ENCODE assay signal across 16 mouse cellular contexts in genomic region chr13:41296396-41296795, GRCm38 (mm10). TPM values are rescaled to one million over a fixed set of nuclear protein-coding genes. Genes with fewer than 3 reads are reported as not detected.
DNase-seq lines count a peak whose midpoint lies in the region; ATAC-seq lines count a peak whose summit lies in the region.
"Had no signal": no experiment of that assay in that cellular context is flagged by ENCODE, and none has a peak within 500 bp of the region (broad histone marks: within the 10 kb centered on the region; RNA-seq: fewer than 3 reads in every experiment).

No protein-coding gene starts in this region.

- H3K27ac ChIP-seq in neural tube, embryonic 11.5 days (ENCODE audit: low read depth, low read length) = no peak overlapping the region
- no peak overlapping the region for H3K27ac ChIP-seq in hindbrain, embryonic 14.5 days
- no peak overlapping the region for H3K27ac ChIP-seq in neural tube, embryonic 15.5 days (replicated peaks)
- H3K27ac ChIP-seq in forebrain, embryonic 14.5 days (ENCODE audit: low read depth, low read length) = no peak overlapping the region
- no peak overlapping the region for H3K27ac ChIP-seq in intestine, embryonic 16.5 days (ENCODE audit: low read length)
- H3K27ac ChIP-seq: limb, embryonic 12.5 days; liver, embryonic 15.5 days had no signal

- peak; percentile 14 to 21 for DNase-seq in cerebellum, postnatal 36 days
- no peak for DNase-seq in cerebellum, adult 8-10 months
- peak; percentile 51 for DNase-seq in neural tube, embryonic 11.5 days (ENCODE audit: low spot score)
- DNase-seq in neural tube, embryonic 10.5 days (ENCODE audit: extremely low spot score, low spot score) = no peak
- no peak for DNase-seq in hindbrain, embryonic 14.5 days (ENCODE audit: low spot score)
- no peak for DNase-seq in forebrain, embryonic 14.5 days (ENCODE audit: low spot score)
- DNase-seq: adrenal gland, postnatal 10 days; B cell, adult 2 months had no signal

- WGBS in neural tube, embryonic 11.5 days = 40% methylated on average over 10 of the region's 10 CpGs
- WGBS in hindbrain, embryonic 14.5 days = 34% methylated on average over 10 of the region's 10 CpGs
- 22% methylated on average over 10 of the region's 10 CpGs for WGBS in neural tube, embryonic 15.5 days
- 88% methylated on average over 10 of the region's 10 CpGs for whole genome bisulfite sequencing in forebrain, embryonic 14.5 days
- WGBS in intestine, embryonic 16.5 days = 84% methylated on average over 10 of the region's 10 CpGs

- no peaks in the 10 kb centered on the region for H3K27me3 ChIP-seq in neural tube, embryonic 11.5 days (ENCODE audit: control insufficient read depth, insufficient read depth, low read length)
- H3K27me3 ChIP-seq in hindbrain, embryonic 14.5 days (ENCODE audit: control insufficient read depth, insufficient read depth, low read length) = no peaks in the 10 kb centered on the region
- H3K27me3 ChIP-seq in neural tube, embryonic 15.5 days (replicated peaks) = no peaks in the 10 kb centered on the region
- H3K27me3 ChIP-seq in forebrain, embryonic 14.5 days (replicated peaks; ENCODE audit: control insufficient read depth, insufficient read depth, low read length) = no peaks in the 10 kb centered on the region
- H3K27me3 ChIP-seq in intestine, embryonic 16.5 days (replicated peaks; ENCODE audit: control insufficient read depth, insufficient read depth, low read length) = no peaks in the 10 kb centered on the region
- H3K27me3 ChIP-seq: limb, embryonic 12.5 days; liver, embryonic 15.5 days had no signal

- H3K36me3 ChIP-seq in neural tube, embryonic 11.5 days (ENCODE audit: control insufficient read depth, insufficient read depth, low read length) = no peaks in the 10 kb centered on the region
- no peaks in the 10 kb centered on the region for H3K36me3 ChIP-seq in hindbrain, embryonic 14.5 days (replicated peaks; ENCODE audit: control insufficient read depth, insufficient read depth)
- no peaks in the 10 kb centered on the region for H3K36me3 ChIP-seq in neural tube, embryonic 15.5 days
- no peaks in the 10 kb centered on the region for H3K36me3 ChIP-seq in forebrain, embryonic 14.5 days (ENCODE audit: control insufficient read depth, insufficient read depth, low read length)
- H3K36me3 ChIP-seq in intestine, embryonic 16.5 days (ENCODE audit: control insufficient read depth, insufficient read depth, low read length) = no peaks in the 10 kb centered on the region
- H3K36me3 ChIP-seq: limb, embryonic 12.5 days; liver, embryonic 15.5 days had no signal

- H3K4me3 ChIP-seq in neural tube, embryonic 11.5 days (ENCODE audit: low read depth, low read length) = no peak overlapping the region
- H3K4me3 ChIP-seq in hindbrain, embryonic 14.5 days (replicated peaks; ENCODE audit: low read length) = no peak overlapping the region
- H3K4me3 ChIP-seq in neural tube, embryonic 15.5 days (replicated peaks) = no peak overlapping the region
- H3K4me3 ChIP-seq in forebrain, embryonic 14.5 days (ENCODE audit: low read depth, low read length) = no peak overlapping the region
- no peak overlapping the region for H3K4me3 ChIP-seq in intestine, embryonic 16.5 days (ENCODE audit: low read length)
- H3K4me3 ChIP-seq: erythroblast, embryonic 14.5 days; limb, embryonic 12.5 days; liver, embryonic 15.5 days had no signal

- no peaks in the 10 kb centered on the region for H3K9me3 ChIP-seq in neural tube, embryonic 11.5 days (ENCODE audit: control insufficient read depth, low read length)
- peaks cover under 1% of the 10 kb centered on the region; the same call in 1 of the 2 replicates for H3K9me3 ChIP-seq in hindbrain, embryonic 14.5 days (ENCODE audit: control insufficient read depth, low read length)
- H3K9me3 ChIP-seq in neural tube, embryonic 15.5 days (replicated peaks) = no peaks in the 10 kb centered on the region
- no peaks in the 10 kb centered on the region for H3K9me3 ChIP-seq in forebrain, embryonic 14.5 days (replicated peaks; ENCODE audit: control insufficient read depth, low read length)
- H3K9me3 ChIP-seq in intestine, embryonic 16.5 days (ENCODE audit: control insufficient read depth, low read length) = no peaks in the 10 kb centered on the region
- H3K9me3 ChIP-seq: limb, embryonic 12.5 days; liver, embryonic 15.5 days had no signal

- peaks cover 16% of the 10 kb centered on the region; the same call in 1 of the 2 replicates for H3K4me1 ChIP-seq in neural tube, embryonic 11.5 days (ENCODE audit: control insufficient read depth, insufficient read depth, low read length)
- H3K4me1 ChIP-seq in hindbrain, embryonic 14.5 days (replicated peaks; ENCODE audit: control insufficient read depth, insufficient read depth, low read length) = no peaks in the 10 kb centered on the region
- H3K4me1 ChIP-seq in neural tube, embryonic 15.5 days = 0 out of 2 replicates have a peak, but pooled peaks cover 5% of the 10 kb centered on the region
- H3K4me1 ChIP-seq in forebrain, embryonic 14.5 days (ENCODE audit: control insufficient read depth, insufficient read depth, low read length) = no peaks in the 10 kb centered on the region
- peaks cover 6% of the 10 kb centered on the region; the same call in 1 of the 2 replicates for H3K4me1 ChIP-seq in intestine, embryonic 16.5 days (ENCODE audit: control insufficient read depth, insufficient read depth, low read length)
- H3K4me1 ChIP-seq: limb, embryonic 12.5 days; liver, embryonic 15.5 days had no signal

- no peak overlapping the region for H3K9ac ChIP-seq in neural tube, embryonic 11.5 days (ENCODE audit: low read length)
- H3K9ac ChIP-seq in hindbrain, embryonic 14.5 days = 0 out of 2 replicates have a peak overlapping the region, but pooled peaks have one; percentile 1
- H3K9ac ChIP-seq in neural tube, embryonic 15.5 days (replicated peaks) = no peak overlapping the region
- no peak overlapping the region for H3K9ac ChIP-seq in forebrain, embryonic 14.5 days (ENCODE audit: low read length)
- H3K9ac ChIP-seq in intestine, embryonic 16.5 days (ENCODE audit: low read depth, low read length) = no peak overlapping the region
- H3K9ac ChIP-seq: limb, embryonic 12.5 days; liver, embryonic 15.5 days had no signal

- ATAC-seq in neural tube, embryonic 11.5 days (ENCODE audit: insufficient read depth, low FRiP score, low TSS enrichment) = peak; percentile 63; the same call in 1 of the 2 replicates
- no peak for ATAC-seq in hindbrain, embryonic 14.5 days (ENCODE audit: low FRiP score)
- ATAC-seq in neural tube, embryonic 15.5 days (ENCODE audit: low FRiP score) = no peak
- ATAC-seq in forebrain, embryonic 14.5 days = no peak
- ATAC-seq in intestine, embryonic 16.5 days = no peak

- no peak overlapping the region for H3K4me2 ChIP-seq in neural tube, embryonic 11.5 days (ENCODE audit: low read depth)
- H3K4me2 ChIP-seq in hindbrain, embryonic 14.5 days (replicated peaks) = peak overlapping the region; percentile 21; the same call in 1 of the 2 replicates
- peak overlapping the region; percentile 38 for H3K4me2 ChIP-seq in neural tube, embryonic 15.5 days
- no peak overlapping the region for H3K4me2 ChIP-seq in forebrain, embryonic 14.5 days (ENCODE audit: low read length)
- no peak overlapping the region for H3K4me2 ChIP-seq in intestine, embryonic 16.5 days (ENCODE audit: low read depth, low read length)
- H3K4me2 ChIP-seq: limb, embryonic 12.5 days; liver, embryonic 15.5 days had no signal

RNA-seq across cellular contexts. Expression of gene Gm17364, which starts 22.6 kb away (rescaled TPM):
- not detected in 2 replicates for polyA plus RNA-seq in neural tube, embryonic 11.5 days (2014; fragmentation: Nextera tagmentation; extraction: Ambion mirVana)
- polyA plus RNA-seq in hindbrain, embryonic 14.5 days (2014; fragmentation: Nextera tagmentation; extraction: Ambion mirVana) = not detected in 2 replicates
- polyA plus RNA-seq in neural tube, embryonic 15.5 days (2015; fragmentation: Nextera tagmentation; extraction: Ambion mirVana) = not detected in 2 replicates
- not detected in 2 replicates for polyA plus RNA-seq in forebrain, embryonic 14.5 days (2014; fragmentation: Nextera tagmentation; extraction: Ambion mirVana)
- polyA plus RNA-seq in intestine, embryonic 16.5 days (2015; fragmentation: Nextera tagmentation; extraction: Ambion mirVana) = not detected in 2 replicates
- polyA plus RNA-seq: erythroblast, embryonic 14.5 days; kidney, adult 2 months; limb, embryonic 12.5 days; liver, embryonic 15.5 days; stomach, embryonic 14.5 days; thymus, postnatal 0 days had no signal

RNA-seq across cellular contexts. Expression of gene Smim13, which starts 46.8 kb away (rescaled TPM):
- polyA plus RNA-seq in neural tube, embryonic 11.5 days (2014; fragmentation: Nextera tagmentation; extraction: Ambion mirVana) = 17.8 and 19.4 TPM in 2 replicates
- polyA plus RNA-seq in hindbrain, embryonic 14.5 days (2014; fragmentation: Nextera tagmentation; extraction: Ambion mirVana) = 28.9 and 37.8 TPM in 2 replicates
- polyA plus RNA-seq in neural tube, embryonic 15.5 days (2015; fragmentation: Nextera tagmentation; extraction: Ambion mirVana) = 28.2 and 31.2 TPM in 2 replicates
- 18.3 and 20.1 TPM in 2 replicates for polyA plus RNA-seq in forebrain, embryonic 14.5 days (2014; fragmentation: Nextera tagmentation; extraction: Ambion mirVana)
- 8.5 and 8.7 TPM in 2 replicates for polyA plus RNA-seq in intestine, embryonic 16.5 days (2015; fragmentation: Nextera tagmentation; extraction: Ambion mirVana)

Comparison
In these comparisons a context has a peak if more than half of its experiments do, and no peak if none do; other contexts are left out.
1. DNase-seq: peak in cerebellum, postnatal 36 days (2 of 2) and neural tube, embryonic 11.5 days (single experiment); none in cerebellum, adult 8-10 months (single experiment), neural tube, embryonic 10.5 days (single experiment), hindbrain, embryonic 14.5 days (single experiment) and forebrain, embryonic 14.5 days (single experiment).
2. H3K4me2 ChIP-seq: peak in hindbrain, embryonic 14.5 days (single experiment) and neural tube, embryonic 15.5 days (single experiment); none in neural tube, embryonic 11.5 days (single experiment), forebrain, embryonic 14.5 days (single experiment) and intestine, embryonic 16.5 days (single experiment).